Comparison of ENCODE assay signal across 8 mouse cellular contexts in the genomic region with DNA sequence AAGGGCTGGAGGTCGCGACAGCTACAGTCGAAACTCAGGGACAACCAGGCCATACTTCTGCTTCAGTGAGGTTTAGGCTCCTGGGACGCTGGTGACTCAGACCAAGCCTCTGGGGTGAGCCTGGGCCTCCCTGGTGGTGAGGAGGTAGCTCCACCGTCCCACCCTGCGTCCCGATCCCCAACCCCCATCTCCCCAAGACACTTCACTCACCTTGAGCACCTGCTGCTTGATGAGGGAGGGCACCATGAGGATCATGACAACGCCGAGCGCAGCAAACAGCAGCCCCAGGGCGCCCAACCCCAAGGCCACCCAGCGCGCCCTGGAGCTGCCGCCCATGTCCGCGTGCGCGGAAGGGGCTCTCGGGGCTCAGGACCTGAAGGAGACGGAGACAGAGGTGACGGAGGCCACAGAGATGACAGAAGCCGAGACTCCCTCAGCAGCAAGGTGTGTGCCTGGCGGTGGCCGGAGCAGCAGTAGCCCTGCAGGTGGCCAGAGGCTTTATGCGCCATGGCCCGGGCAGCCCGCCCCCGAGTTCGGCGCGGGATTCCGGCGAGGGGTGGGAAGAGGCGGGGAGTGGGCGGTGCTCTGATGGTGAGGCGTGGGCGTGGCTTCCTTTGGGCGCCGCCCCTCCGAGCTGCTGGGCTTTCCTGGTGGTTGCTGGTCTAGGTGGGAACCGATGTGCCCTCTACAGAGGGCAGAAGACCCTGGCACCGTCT. TPM values are rescaled to one million over a fixed set of nuclear protein-coding genes. Genes with fewer than 3 reads are reported as not detected.
DNase-seq lines count a peak whose midpoint lies in the region; ATAC-seq and TF ChIP-seq lines count a peak whose summit lies in the region.

A gene (minus strand): TSS at position 548 of the 716 bp plus-strand sequence.

- H3K4me1 ChIP-seq in MEL (ENCODE audit: control insufficient read depth in 1 of 2, insufficient read depth in 2 of 2, low read length in 2 of 2): peaks cover 3 to 19% of the 10 kb centered on the region in 2 experiments
- peaks cover 24% of the 10 kb centered on the region for H3K4me1 ChIP-seq in lung, embryonic 15.5 days
- peaks cover 24% of the 10 kb centered on the region for H3K4me1 ChIP-seq in olfactory bulb, adult 2 months (ENCODE audit: control insufficient read depth, insufficient read depth, low read length)
- H3K4me1 ChIP-seq in thymus, adult 2 months (replicated peaks; ENCODE audit: control insufficient read depth, insufficient read depth, low read length): peaks cover 26% of the 10 kb centered on the region

- peaks cover 3 to 9% of the 10 kb centered on the region in 2 experiments for H3K36me3 ChIP-seq in MEL (ENCODE audit: control insufficient read depth in 1 of 2, insufficient read depth in 2 of 2, low read length in 2 of 2)
- no peaks in the 10 kb centered on the region for H3K36me3 ChIP-seq in lung, embryonic 15.5 days
- no peaks in the 10 kb centered on the region for H3K36me3 ChIP-seq in thymus, adult 2 months (ENCODE audit: control insufficient read depth, insufficient read depth, low read length)

- ATAC-seq in frontal cortex, adult (ENCODE audit: low TSS enrichment): peak; percentile 56
- peak; percentile 70 to 77 for ATAC-seq in hematopoietic stem cell, adult 5-6 weeks (replicated peaks in 1 of 2; ENCODE audit: insufficient read depth in 1 of 2, low FRiP score in 2 of 2, low TSS enrichment in 1 of 2, low read depth in 1 of 2, poor library complexity in 2 of 2, severe bottlenecking in 2 of 2)
- ATAC-seq in lung, embryonic 15.5 days (ENCODE audit: borderline replicate concordance, extremely low read depth, low FRiP score, low TSS enrichment): peak; percentile 78

- TF ChIP-seq CTCF in MEL (IDR thresholded peaks at IDR 0.05 in 2 of 3, conservative IDR thresholded peaks at IDR 0.05 in 1 of 3; ENCODE audit: control insufficient read depth in 1 of 3, insufficient read depth in 1 of 3, low read depth in 2 of 3, low read length in 3 of 3, poor library complexity in 1 of 3, severe bottlenecking in 1 of 3): no peak
- TF ChIP-seq CTCF in olfactory bulb, adult 2 months (IDR thresholded peaks at IDR 0.05; ENCODE audit: insufficient read depth, low read depth, low read length): no peak
- no peak for TF ChIP-seq CTCF in thymus, adult 2 months (IDR thresholded peaks at IDR 0.05; ENCODE audit: borderline replicate concordance, control insufficient read depth, extremely low read depth, insufficient read depth, low read length, poor library complexity)

- TF ChIP-seq EP300 in MEL (IDR thresholded peaks at IDR 0.05; ENCODE audit: low read depth in 1 of 2, low read length in 2 of 2): no peak

- no peaks in the 10 kb centered on the region for H3K9me3 ChIP-seq in MEL (replicated peaks; ENCODE audit: insufficient read depth, low read length)
- H3K9me3 ChIP-seq in lung, embryonic 15.5 days: no peaks in the 10 kb centered on the region

- peaks cover 45% of the 10 kb centered on the region for H3K79me2 ChIP-seq in MEL (ENCODE audit: control insufficient read depth, insufficient read depth, low read length, poor library complexity)

- no peak for TF ChIP-seq RAD21 in MEL (IDR thresholded peaks at IDR 0.05; ENCODE audit: low read depth, low read length)

- H3K27ac ChIP-seq in MEL (ENCODE audit: control insufficient read depth, low read depth, low read length): peak within 1 kb of the TSS; percentile 62
- H3K27ac ChIP-seq in lung, embryonic 15.5 days: peak within 1 kb of the TSS; percentile 56
- no peak within 1 kb of the TSS for H3K27ac ChIP-seq in olfactory bulb, adult 2 months (ENCODE audit: insufficient read depth, low read depth, low read length)
- H3K27ac ChIP-seq in thymus, adult 2 months (ENCODE audit: control insufficient read depth, insufficient read depth, low read length): no peak within 1 kb of the TSS

- peak within 1 kb of the TSS; percentile 74 for H3K9ac ChIP-seq in MEL (ENCODE audit: control insufficient read depth, low read depth, low read length, poor library complexity, severe bottlenecking)
- H3K9ac ChIP-seq in lung, embryonic 15.5 days: peak within 1 kb of the TSS; percentile 68

- TF ChIP-seq POLR2A in MEL (IDR thresholded peaks at IDR 0.05; ENCODE audit: control insufficient read depth in 1 of 2, insufficient read depth in 1 of 2, low read depth in 1 of 2, low read length in 2 of 2, poor library complexity in 1 of 2): peak; percentile 78 to 95
- peak; percentile 30; the same call in 1 of the 2 replicates for TF ChIP-seq POLR2A in olfactory bulb, adult 2 months (IDR thresholded peaks at IDR 0.05; ENCODE audit: insufficient read depth, low read depth, low read length)
- 0 out of 2 replicates have a peak, but pooled peaks have one; percentile 49 for TF ChIP-seq POLR2A in thymus, adult 2 months (IDR thresholded peaks at IDR 0.05; ENCODE audit: control insufficient read depth, extremely low read depth, insufficient read depth, low read length, poor library complexity)

- H3K4me3 ChIP-seq in MEL (ENCODE audit: control insufficient read depth in 1 of 2, insufficient read depth in 1 of 2, low read depth in 2 of 2, low read length in 2 of 2): peak within 1 kb of the TSS; percentile 68 to 85
- peak within 1 kb of the TSS; percentile 71 for H3K4me3 ChIP-seq in lung, embryonic 15.5 days
- peak within 1 kb of the TSS; percentile 48 for H3K4me3 ChIP-seq in olfactory bulb, adult 2 months (ENCODE audit: insufficient read depth, low read depth, low read length)
- peak within 1 kb of the TSS; percentile 80 for H3K4me3 ChIP-seq in thymus, adult 2 months (ENCODE audit: control insufficient read depth, insufficient read depth, low read length)

- H3K27me3 ChIP-seq in MEL (ENCODE audit: control insufficient read depth in 1 of 2, insufficient read depth in 2 of 2, low read length in 2 of 2): no peaks in the 10 kb centered on the region
- H3K27me3 ChIP-seq in lung, embryonic 15.5 days: no peaks in the 10 kb centered on the region
- no peaks in the 10 kb centered on the region for H3K27me3 ChIP-seq in thymus, adult 2 months (ENCODE audit: control insufficient read depth, insufficient read depth, low read length)

- peak; percentile 93 for DNase-seq in MEL (ENCODE audit: low read depth, low spot score)
- DNase-seq in cerebellum, adult 9-10 months: peak; percentile 62
- DNase-seq in layer of hippocampus, adult 9-10 months (ENCODE audit: low spot score): peak; percentile 65
- DNase-seq in thymus, adult 2 months: peak; percentile 87

- WGBS in lung, embryonic 15.5 days: 1% methylated on average over 42 of the region's 42 CpGs
- under 1% methylated on average over 42 of the region's 42 CpGs for WGBS in olfactory bulb, adult 2 months
- under 1% methylated on average over 42 of the region's 42 CpGs for WGBS in thymus, adult 2 months

- peak within 1 kb of the TSS; percentile 94 for H3K4me2 ChIP-seq in lung, embryonic 15.5 days

TF ChIP-seq in MEL, 35 proteins besides CTCF, POLR2A, EP300 and RAD21:
- TF ChIP-seq MXI1 (IDR thresholded peaks at IDR 0.05; ENCODE audit: low read depth, low read length) (peak; percentile 97), E2F4 (IDR thresholded peaks at IDR 0.05; ENCODE audit: borderline replicate concordance, low read depth, low read length) (no peak), MAFK (IDR thresholded peaks at IDR 0.05; ENCODE audit: borderline replicate concordance, low read depth, low read length) (no peak), POLR2AphosphoS5 (IDR thresholded peaks at IDR 0.05; ENCODE audit: borderline replicate concordance, low read depth, low read length) (peak; percentile 62; the same call in 1 of the 2 replicates), TBP (IDR thresholded peaks at IDR 0.05; ENCODE audit: low read depth, low read length) (peak; percentile 76), JUND (IDR thresholded peaks at IDR 0.05; ENCODE audit: low read depth, low read length) (no peak), NELFE (IDR thresholded peaks at IDR 0.05; ENCODE audit: low read depth, low read length) (peak; percentile 96), TAL1 (IDR thresholded peaks at IDR 0.05; ENCODE audit: low read length) (no peak), TCF12 (IDR thresholded peaks at IDR 0.05; ENCODE audit: low read depth, low read length) (peak; percentile 48; the same call in 1 of the 2 replicates), ZMIZ1 (IDR thresholded peaks at IDR 0.05; ENCODE audit: low read depth, low read length) (peak; percentile 85), MAX (IDR thresholded peaks at IDR 0.05; ENCODE audit: low read length) (0 out of 2 replicates have a peak, but pooled peaks have one; percentile 35), MYC (IDR thresholded peaks at IDR 0.05; ENCODE audit: low read depth, low read length) (no peak), ZKSCAN1 (IDR thresholded peaks at IDR 0.05; ENCODE audit: low read depth, low read length) (no peak), NRF1 (IDR thresholded peaks at IDR 0.05; ENCODE audit: insufficient read depth, low read depth, low read length, poor library complexity, severe bottlenecking) (0 out of 2 replicates have a peak, but pooled peaks have one; percentile 5), POLR2AphosphoS2 (IDR thresholded peaks at IDR 0.05; ENCODE audit: low read length) (peak; percentile 60; the same call in 1 of the 2 replicates), USF1 (IDR thresholded peaks at IDR 0.05; ENCODE audit: low read depth, low read length) (no peak), MAZ (IDR thresholded peaks at IDR 0.05; ENCODE audit: low read depth, low read length) (peak; percentile 46), SIN3A (IDR thresholded peaks at IDR 0.05; ENCODE audit: low read length) (peak; percentile 52), ELF1 (IDR thresholded peaks at IDR 0.05; ENCODE audit: low read depth, low read length) (peak; percentile 42; the same call in 1 of the 2 replicates)

RNA-seq across cellular contexts. Expression of the gene that starts here (rescaled TPM):
- total RNA-seq in MEL (2012; rRNA removed): 51.4 and 53.1 TPM in 2 replicates
- polyA plus RNA-seq in MEL (2012; ENCODE audit: insufficient read depth in 1 of 2, insufficient read length in 2 of 2, low read depth in 1 of 2, low replicate concordance in 2 of 2, missing spikeins in 1 of 2): 10 to 100 TPM in 1 of 2 experiments, not detected in 1; 98.3 TPM
- 35.7 and 45.6 TPM in 2 replicates for total RNA-seq in hematopoietic stem cell, adult 5-6 weeks (2017)
- 61.2 and 65.6 TPM in 2 replicates for polyA plus RNA-seq in lung, embryonic 15.5 days (2015; fragmentation: Nextera tagmentation; extraction: Ambion mirVana)
- not detected in 2 replicates for polyA plus RNA-seq in olfactory bulb, adult 2 months (2012; ENCODE audit: insufficient read depth, insufficient read length, low replicate concordance, missing spikeins)
- 75.3 and 80.7 TPM in 2 replicates for polyA plus RNA-seq in thymus, adult 2 months (2012; rRNA removed)

Comparison
In these comparisons a context has a peak if more than half of its experiments do, and no peak if none do; other contexts are left out.
1. RNA of the gene that starts here (polyA plus RNA-seq): 98.3 TPM in MEL, 75.3 to 80.7 TPM in thymus, adult 2 months and 61.2 to 65.6 TPM in lung, embryonic 15.5 days; not detected in olfactory bulb, adult 2 months; every median in the first group is over 10 times any median in the second.
2. H3K27ac ChIP-seq: peak in MEL (single experiment) and lung, embryonic 15.5 days (single experiment); none in olfactory bulb, adult 2 months (single experiment) and thymus, adult 2 months (single experiment).
3. POLR2A ChIP-seq: peak in every context shown above with its lines; median percentile 86 in MEL; 49 in thymus, adult 2 months; 30 in olfactory bulb, adult 2 months.
4. Peak in every context shown above with its lines, with median percentiles within 50 percentile points of each other: DNase-seq, H3K4me3 ChIP-seq and ATAC-seq.